Mouse (Mus musculus) naive thymus-derived CD4-positive, alpha-beta T cell, adult 2 months (primary cell): ENCODE measurements around the gene Snrnp35.
A peak's percentile ranks its signal among the peaks of the same experiment; 100 is the strongest.
"Not testable (repeated sequence)": the region's sequence is repeated elsewhere in the genome, so short reads cannot be mapped to it uniquely, and the experiment has no call there.

ENCODE experiments used
- DNase-seq: peaks from one replicate; pipeline ENCODE4 v3.0.0-alpha.2; 2011; ENCODE audit warnings: low read depth

Gene Snrnp35

DNA sequence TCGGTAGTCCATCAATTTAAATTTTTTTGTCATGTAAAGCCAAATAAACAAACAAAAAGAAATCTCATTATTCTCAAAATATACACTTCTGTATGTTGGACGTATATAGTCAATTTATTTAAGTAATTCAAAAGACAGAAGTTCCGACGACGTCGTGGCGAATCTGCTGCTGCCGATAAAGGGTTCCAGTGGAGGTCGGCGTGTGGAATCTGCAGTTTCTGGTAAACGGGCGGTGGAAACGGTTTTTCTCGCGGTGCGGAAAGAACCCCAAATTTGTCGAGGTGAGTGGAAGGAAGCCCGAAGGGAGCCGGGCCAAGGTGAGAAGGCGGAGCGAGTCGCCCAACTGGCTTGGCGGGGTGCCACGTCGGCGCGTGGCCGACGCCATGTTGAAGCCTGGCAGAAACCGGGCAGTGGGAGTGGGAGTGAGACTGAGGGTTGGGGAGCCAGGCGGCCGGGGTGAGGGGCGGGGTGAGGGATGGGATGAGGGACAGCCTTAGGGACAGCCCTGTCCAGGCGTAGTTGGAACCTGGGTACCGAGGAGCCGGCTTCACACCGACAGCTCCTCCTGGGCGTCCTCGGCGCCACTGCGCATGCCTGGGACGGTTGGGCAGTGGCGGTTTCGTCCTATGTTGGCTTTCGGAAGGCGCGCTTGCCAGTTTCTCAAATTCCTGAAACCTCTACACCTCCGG is at the start of gene Snrnp35:
Gene Snrnp35 (plus strand): TSS at position 169 of the 689 bp plus-strand sequence.
- peak; percentile 98 for DNase-seq

DNA sequence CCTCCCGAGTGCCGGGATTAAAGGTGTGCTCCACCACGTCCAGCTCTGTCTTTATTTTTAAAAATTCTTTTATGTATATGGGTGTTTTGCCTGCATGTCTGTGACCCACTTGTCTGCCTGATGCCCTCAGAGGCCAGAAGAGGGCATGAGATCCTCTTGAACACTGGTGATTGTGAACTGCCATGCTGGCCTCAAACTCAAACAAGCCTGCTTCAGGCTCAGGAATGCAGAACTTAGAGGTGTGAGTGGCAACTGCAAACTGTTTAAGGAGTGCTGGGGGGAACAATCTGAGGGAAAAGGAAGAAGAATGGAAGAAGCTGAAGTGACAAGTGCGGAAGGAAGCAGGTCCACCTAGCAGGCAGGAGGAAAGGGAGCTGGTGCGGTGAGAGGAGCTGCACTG is 44.7 kb upstream of the Snrnp35 start:
- DNase-seq, result peak; percentile 59

DNA sequence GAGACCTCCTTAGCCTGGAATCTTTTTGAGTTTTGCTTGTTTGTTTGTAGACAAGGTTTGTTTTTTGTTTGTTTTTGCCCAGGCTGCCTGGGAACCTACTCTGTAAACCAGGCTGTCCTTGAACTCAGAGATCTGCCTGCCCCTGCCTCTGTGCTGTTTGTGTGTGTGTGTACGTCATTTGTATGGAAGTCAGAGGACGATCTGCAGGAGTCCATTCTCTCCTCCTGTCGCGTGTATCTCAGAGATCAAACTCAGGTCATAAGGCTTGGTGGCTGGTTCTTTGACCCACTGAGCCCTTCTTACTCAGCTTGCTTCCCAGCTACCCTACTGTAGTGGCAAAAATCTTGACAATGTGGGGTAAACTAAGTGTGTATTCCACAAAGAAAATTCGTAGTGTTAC is 44.2 kb upstream of the Snrnp35 start:
- DNase-seq, result no peak

DNA sequence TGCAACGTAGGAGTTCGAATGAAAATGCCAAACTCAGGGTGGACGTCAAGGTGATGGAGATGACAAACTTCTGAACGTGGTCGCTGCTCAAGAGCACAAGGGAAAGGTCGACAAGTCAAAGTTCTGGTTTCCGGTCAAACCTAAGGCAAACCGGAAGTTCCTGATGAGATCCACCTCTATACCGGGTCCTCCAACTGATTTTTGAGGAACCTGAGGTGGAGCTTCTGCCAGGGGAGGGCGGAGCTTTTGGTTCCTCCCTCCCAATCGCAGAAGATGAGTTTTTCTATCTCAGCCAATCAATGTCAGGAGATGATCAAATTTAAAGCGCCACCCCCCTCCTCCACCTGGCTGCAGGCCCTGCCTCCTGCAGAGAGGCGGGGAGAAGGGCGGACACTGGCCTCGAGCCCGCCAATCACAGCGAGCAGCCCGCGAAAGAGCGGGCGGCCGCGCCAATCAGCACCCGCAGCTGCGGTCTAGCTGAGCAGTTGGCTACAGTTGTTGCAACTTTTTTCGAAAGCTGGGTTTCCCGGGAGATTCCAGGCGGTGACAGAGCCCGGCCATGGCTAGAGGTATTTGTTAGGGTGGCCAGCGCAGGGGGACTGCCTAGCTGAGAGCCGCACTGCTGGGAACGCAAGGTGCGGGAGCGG is 43.4 kb upstream of the Snrnp35 start, which contains the start of gene Kmt5a:
Gene Kmt5a (plus strand): TSS at position 484 of the 647 bp plus-strand sequence.
- DNase-seq, result peak; percentile 96

DNA sequence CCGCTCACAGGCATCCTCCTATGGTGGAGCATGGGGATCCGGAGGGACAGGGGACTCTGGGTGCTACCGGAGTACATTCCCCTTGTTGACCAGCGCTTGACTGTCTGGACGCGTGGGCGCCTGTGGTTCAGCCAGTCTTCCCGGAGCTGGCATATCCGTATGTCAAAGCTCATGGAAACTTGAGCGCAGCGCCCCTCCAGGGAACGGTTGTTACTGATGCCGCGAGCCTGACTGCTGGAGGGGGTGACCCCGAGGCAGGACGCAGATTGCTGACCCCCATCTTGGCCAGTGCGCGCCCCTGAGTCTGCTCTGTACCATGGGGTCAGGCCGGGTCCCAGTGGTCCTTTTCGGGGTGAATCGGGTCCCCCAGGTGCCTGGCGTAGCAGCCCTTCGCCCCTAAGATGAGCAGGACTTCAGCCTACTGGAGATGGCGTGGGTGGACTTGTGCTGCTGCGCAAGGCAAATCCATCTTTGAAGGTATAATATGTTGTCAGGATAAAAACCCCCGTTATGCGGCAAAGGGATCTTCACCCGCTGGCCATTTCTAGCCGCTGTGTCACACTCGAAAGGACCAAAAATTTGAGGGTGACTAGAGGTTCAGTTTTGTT is 42.7 kb upstream of the Snrnp35 start:
- peak; percentile 78 for DNase-seq

DNA sequence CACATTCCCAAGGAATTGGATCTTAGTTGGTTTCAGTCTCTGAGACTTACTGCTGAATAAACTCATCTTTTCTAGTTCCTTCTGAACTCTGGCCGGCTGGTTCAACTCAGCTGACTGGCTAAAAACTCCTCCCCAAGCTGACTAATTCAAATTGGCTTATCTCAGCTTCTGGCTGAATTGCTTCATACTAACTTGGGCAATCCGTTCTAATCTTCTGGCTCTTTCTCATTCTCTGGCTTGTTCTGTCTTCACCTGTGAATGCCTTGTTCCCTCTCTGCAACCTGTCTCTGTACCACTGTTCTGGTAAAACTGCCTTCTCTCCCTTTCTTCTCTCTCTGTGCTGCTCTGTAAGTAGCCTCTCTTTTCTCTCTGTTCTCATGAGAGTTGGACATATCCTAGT is 40.3 kb upstream of the Snrnp35 start:
- DNase-seq, result no peak

DNA sequence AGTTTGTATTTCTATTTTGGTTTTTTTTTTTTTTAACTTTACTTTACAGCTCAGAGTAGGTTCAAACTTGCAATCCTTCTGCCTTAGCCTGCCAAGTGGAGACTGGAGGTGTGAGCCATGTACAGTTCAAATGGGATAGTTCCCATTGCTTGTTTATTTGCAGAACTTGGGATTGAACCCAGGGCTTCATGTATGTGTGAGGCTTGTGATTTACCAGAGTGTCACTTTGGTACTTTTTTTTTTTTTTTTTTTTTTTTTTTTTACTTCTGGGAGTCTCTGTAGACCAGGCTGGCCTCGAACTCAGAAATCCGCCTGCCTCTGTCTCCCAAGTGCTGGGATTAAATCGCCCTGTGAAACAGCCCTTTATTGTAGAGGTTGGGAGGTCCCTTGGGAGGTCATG is 38.7 kb upstream of the Snrnp35 start:
- DNase-seq, result no peak

DNA sequence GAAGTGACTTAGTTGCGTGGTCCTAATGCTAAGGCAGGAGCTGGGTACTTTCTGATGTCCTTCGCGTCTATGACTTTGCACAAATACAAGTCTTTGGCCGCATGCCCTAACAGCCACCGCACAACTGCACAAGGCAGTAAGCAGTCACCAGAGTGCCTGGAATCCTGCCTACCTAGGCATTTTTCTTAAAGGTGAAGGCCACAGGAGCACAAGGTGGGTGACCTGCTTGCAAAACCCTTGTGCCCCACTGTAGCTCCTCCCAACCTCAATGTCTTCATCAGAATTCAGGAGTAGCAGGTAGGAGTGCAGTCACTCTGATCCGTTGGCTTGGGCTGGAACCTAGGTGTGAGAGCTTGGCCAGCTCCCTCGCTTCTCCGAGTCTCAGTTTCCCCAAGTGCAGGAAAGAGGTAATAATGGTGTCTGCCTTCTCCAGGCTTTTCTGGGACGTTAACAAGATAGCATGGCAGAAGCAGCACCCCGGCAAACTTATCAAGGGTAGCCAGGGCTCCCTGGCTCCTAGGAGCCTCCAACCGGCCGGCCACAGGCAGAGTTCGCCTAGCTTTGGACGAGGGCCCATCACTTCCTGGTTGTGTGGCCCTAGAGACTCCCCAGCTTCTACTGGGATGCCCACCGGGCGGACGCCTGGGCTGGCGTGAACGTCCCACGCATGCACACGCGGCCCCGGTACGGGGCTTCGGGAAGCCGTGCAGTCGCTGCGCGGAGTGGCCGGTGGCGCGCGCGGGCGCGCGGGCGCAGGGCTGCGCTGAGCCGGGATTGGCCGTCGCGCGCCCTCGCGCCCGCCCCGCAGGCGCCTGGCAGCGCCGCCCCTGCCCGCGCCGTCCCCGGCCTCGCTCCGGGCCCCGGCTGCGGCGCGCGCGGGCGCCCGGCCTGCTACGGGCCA is 38.0 kb upstream of the Snrnp35 start:
- peak; percentile 80 for DNase-seq

DNA sequence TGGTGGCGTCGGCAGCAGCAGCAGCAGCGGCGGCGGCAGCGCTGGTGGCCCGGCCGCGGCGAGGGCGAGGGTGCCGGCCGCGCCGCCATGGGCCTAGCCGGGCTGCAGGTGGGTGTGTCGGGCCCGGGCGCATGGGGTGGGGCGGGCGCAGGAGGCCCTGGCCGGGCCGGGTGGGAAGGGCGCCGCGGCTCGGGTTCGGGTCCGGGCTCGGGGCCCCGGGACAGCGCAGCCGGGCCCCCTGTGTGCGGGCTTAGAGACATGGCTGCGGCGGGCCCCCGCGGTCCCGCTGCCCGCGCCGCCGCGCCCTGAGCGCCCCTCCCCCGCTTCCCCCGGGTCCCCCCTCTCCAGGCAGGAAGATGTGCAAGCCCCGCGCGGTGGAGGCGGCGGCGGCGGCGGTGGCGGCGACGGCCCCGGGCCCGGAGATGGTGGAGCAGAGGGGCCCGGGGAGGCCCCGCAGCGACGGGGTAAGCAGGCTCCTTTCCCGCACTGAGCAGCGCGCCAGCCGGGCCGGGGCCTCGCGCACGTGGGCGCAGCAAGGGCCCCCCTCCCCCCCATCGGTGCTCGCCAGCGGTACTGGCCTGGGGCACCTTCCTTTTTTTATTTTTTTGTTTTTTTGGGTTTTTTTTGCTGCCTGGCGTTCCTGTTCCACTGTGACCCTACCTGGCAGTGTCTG is 37.2 kb upstream of the Snrnp35 start:
- DNase-seq, result peak; percentile 51

DNA sequence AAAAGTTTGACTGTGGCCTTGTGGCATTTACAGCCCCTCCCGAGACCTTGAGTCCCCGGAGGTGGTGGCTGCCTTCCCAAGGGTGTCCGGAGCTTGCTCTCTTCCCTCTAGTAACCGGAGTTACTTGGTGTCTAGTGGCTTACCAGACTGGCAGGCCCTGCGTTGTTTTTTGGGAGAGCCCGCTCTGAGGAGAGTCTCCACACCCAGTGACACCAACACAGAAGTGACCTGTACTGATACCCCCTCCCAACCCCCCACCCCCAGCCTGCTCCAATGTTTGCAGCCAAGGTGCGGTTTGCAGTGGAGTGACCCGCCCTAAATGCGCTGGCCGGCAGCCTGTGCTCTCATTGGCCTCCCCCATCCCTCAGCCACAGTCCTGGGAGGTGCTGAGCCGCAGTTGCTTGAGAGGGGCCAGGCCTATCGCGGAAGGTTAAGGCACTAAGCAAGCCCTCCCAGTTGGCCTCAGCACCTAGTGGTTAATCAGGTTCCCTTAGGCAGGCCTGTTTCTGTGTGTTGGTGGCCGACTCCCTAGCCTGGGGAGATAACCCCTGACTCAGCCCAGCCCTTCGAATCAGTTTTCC is 36.5 kb upstream of the Snrnp35 start:
- DNase-seq, result peak; percentile 25

DNA sequence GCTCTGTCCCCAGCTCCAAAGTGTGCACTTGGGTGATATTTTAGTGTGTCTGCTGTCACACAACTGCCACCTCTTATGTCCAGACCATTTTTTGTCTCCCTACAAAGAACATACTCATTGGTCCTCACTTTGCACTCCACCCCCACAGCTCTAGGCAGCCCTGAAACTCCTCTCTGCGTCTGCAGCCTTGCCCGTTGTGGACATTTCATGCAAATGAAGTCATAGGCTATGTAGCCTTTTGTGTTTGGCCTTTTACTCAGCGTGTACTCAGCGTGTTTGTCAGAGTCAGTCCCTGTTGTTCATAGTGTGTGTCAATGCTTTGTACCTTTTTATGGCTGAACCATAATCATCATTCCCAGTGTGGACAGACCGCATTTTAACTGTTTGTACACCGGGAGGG is 33.4 kb upstream of the Snrnp35 start:
- DNase-seq, result no peak

DNA sequence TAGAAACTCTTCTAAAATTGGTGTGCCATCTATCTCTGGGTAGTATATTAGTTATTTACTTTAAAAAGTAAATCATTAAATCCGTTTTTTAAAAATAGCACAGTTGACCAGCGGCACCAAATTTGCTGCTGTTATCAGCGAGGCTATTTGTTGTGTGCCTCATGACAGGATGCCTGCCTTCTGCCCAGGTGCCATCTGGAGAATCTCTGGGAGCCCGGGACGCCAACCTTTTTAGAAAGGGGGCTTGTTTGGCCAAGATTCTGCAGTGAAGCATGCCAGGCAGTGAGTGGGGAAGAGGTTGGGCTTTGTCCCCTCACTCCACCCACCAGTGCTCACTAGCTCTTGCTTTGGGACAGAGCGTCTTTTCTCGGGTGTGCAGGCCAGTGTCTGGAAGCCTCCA is 32.9 kb upstream of the Snrnp35 start:
- DNase-seq, result no peak

DNA sequence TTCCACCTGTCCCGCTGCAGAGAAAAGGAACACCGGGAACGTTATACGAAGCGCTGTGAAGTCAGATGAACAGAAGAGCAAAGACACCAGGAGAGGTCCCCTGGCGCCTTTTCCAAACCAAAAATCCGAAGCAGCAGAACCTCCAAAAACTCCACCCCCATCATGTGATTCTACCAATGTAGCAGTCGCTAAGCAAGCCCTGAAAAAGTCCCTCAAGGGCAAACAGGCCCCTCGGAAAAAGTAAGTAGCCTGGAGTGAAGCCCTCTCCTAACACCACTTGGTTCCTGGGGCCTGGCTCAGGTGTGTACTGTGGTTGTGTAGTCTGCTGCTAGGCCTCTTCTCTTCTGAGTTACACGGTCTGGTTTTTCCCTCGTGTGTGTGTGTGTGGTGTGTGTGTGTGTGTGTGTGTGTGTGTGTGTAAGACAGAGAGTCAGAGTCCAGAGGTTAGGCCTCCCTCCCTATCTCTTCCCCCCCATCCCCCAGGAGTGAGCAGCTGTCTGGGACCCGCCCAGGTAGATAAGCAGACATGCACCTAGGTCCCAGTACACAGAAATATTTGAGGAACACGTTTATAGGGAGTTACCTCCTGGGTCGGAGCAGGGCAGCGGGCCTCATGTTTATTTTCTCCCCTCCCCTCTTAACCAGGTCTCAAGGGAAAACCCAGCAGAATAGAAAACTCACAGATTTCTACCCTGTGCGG is 32.1 kb upstream of the Snrnp35 start:
- no peak for DNase-seq

DNA sequence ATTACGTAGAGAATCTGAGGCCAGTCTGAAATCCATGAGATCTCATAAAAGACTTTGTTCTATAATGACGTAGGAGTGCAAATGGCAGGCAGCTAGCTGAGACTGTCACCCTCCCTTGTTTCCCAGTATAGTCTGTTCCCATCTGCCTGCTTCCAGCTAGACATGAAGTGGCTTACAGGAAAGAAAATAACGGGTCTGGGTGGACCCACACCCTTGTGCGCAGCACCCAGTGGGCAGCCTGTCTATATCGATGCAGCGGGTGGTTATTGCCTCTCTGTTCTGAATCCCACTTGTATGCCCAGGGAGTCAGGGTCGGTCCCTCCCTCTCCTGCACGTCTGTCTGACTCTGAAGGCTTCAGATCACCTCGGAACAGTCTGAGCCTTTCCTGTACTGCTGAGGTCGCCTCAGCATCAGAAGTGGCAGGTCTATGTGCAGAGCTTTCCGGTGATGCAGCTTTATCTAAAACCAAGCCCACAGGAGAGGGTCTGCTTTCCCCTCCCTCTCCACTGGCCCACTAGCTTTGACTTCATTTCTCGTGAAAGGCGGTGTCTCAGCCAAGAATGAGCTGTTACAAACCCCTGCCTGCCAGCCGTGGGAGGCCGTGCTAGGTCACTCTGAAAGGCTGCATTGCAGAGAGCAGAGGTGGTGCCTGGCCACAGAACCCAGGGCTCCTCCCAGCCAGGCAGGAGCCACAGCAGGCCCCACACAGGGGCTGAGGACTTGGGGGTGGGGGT is 30.3 kb upstream of the Snrnp35 start:
- DNase-seq, result no peak

DNA sequence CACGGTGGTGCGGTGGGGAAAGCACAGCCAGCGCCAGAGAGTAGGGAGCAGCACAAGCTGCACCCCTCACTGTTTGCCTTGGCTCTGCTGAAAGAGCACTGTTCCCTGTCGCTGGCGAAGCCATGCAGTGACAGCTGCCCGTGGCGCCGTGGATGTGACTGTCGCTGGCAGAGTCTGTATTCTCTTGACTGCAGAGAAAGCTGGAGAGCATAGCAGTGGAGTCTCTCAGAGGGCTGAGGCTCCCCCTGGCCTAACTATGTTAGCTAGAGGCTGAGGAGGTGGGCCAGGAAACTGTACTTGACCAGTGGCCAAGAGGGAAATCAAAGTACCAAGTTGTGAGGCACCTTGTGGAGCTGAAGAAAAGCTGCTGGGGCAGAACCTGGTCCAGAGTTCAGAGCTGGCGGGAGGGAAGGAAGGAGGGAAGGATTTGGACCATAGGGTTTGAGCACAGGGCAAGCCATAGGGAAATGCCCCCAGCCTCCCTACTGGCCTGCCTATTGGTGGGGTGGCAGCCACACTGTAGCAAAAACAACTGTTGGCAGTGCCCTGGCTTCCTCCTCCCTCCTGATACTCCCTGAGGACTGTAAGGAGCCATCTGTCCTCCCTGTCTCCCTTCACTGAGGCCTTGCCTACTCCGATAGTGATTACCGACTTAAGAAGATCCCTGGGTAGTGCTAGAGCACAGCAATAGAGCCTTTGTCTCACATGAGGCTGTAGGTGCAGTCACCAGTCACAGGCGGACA is 29.4 kb upstream of the Snrnp35 start:
- DNase-seq, result no peak

DNA sequence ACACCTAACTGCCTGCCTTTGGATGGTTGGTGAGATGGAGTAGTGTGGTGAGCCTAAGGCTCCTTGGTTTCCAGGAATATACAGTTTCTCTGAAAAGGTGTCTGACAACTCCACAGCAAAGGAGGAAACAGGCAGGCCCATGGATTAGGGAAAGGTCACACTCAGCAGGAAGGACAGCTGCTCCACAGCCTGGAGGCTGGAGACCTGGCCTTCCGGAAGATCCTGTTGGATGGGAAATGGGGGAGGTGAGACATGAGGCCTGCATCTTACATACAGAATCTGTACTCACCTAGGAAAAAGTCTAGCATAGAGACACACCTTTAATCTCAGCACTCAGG is 28.9 kb upstream of the Snrnp35 start:
- no peak for DNase-seq

DNA sequence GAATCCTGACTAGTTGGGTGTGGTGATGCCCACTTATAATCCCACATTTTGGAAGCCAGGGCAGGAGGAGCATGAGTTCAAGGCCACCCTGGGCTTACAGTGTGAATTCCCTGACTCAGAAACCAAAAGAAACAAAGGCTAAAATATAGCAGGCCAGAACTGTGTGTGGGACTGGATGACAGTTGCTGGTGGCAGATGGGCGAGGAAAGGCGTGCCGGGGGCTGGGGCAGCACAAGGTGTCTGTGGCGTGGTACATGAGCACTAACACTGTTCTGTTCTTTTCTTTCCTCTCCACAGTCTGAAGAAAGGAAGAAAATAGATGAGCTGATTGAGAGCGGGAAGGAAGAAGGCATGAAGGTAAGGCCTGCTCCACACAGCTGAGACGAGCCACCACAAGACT is 26.2 kb upstream of the Snrnp35 start:
- no peak for DNase-seq

DNA sequence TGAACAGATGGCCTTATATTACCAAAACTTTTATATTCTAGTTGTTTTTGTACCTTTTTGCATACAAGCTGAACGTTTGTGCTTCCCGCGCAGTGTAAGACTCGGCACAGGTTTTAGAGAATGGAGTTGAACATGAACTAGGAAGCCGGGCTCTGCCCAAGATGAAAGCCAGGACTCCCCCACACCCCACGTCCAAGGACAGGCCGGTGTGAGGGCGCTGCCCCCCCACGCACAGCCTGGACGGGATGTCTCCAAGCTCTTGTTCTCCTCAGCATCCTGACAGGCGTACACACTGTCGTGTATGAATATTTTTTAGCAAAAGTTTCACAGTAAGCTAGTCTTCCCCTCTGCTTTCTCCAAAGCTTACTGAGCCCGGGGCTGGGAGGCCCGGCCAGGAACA is 22.0 kb upstream of the Snrnp35 start:
- not testable (repeated sequence) for DNase-seq

DNA sequence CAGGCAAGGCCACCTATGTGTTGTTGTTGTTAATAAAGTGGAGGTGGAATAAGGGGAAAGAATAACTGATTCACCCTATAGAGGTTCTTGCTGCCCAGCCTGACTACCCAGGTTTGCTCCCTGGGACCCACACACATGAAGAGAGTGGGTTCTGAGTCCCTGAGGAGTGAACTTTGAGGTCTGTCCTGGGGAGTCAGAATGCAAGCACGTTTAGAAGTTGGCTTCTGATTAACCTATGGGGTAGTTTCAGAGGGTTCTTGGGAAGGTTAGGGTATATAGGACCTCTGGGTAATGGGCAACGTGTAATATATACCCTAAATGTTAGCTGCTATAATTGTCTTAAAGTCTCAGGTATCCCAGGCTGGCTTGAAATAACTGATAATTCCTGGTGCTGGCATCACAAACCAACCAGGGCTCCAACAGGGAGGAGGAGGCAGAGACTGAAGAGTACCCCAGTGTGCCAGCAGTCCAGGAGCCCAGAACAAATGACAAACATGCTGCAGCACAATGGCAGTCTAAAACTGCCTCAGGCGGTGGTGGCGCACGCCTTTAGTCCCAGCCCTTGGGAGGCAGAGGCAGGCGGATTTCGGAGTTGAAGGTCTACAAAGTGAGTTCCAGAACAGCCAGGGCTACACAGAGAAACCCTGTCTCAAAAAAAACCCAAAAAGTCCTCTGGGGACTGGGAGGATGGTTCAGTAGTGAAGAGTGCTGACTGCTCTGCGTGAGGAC is 20.5 kb upstream of the Snrnp35 start:
- DNase-seq, result no peak
